Mouse (Mus musculus): ENCODE measurements around the gene Aldh1a3.
A peak's percentile ranks its signal among the peaks of the same experiment; 100 is the strongest.

Gene Aldh1a3

GRCm38 (mm10) chr7:66418981-66419380 lies 8.3 kb downstream of the Aldh1a3 start:
- DNase-seq (ENCODE audit: low read depth, low spot score) = no peak

GRCm38 (mm10) chr7:66416829-66417228 lies 10.5 kb downstream of the Aldh1a3 start:
- no peak for DNase-seq (ENCODE audit: low read depth, low spot score)

GRCm38 (mm10) chr7:66413093-66413492 lies 14.2 kb downstream of the Aldh1a3 start:
- DNase-seq (ENCODE audit: low read depth, low spot score) = no peak

- DNase-seq (ENCODE audit: low read depth, low spot score) = peak; percentile 42
Observed at GRCm38 (mm10) chr7:66409433-66409832, 17.9 kb downstream of the Aldh1a3 start.

GRCm38 (mm10) chr7:66406971-66407370 lies 20.3 kb downstream of the Aldh1a3 start:
- no peak for DNase-seq (ENCODE audit: low read depth, low spot score)

GRCm38 (mm10) chr7:66405951-66406721 lies 21.2 kb downstream of the Aldh1a3 start:
- no peak for DNase-seq (ENCODE audit: low read depth, low spot score)

- no peak for DNase-seq (ENCODE audit: low read depth, low spot score)
Observed at GRCm38 (mm10) chr7:66405541-66405940, 21.8 kb downstream of the Aldh1a3 start.

- no peak for DNase-seq (ENCODE audit: low read depth, low spot score)
Observed at GRCm38 (mm10) chr7:66404802-66405201, 22.5 kb downstream of the Aldh1a3 start.

GRCm38 (mm10) chr7:66404141-66404540 lies 23.2 kb downstream of the Aldh1a3 start:
- DNase-seq (ENCODE audit: low read depth, low spot score) = no peak

GRCm38 (mm10) chr7:66402876-66403275 lies 24.4 kb downstream of the Aldh1a3 start:
- no peak for DNase-seq (ENCODE audit: low read depth, low spot score)

GRCm38 (mm10) chr7:66401605-66402004 lies 25.7 kb downstream of the Aldh1a3 start:
- DNase-seq (ENCODE audit: low read depth, low spot score) = no peak

- no peak for DNase-seq (ENCODE audit: low read depth, low spot score)
Observed at GRCm38 (mm10) chr7:66397288-66397687, 30.0 kb downstream of the Aldh1a3 start.

GRCm38 (mm10) chr7:66388621-66389532 lies 38.4 kb downstream of the Aldh1a3 start:
- DNase-seq (ENCODE audit: low read depth, low spot score) = peak; percentile 93

GRCm38 (mm10) chr7:66387813-66388521 lies 39.4 kb downstream of the Aldh1a3 start, which contains the start of gene Lrrk1:
Lrrk1 (minus strand) TSS chr7:66388350.
- peak; percentile 91 for DNase-seq (ENCODE audit: low read depth, low spot score)

- DNase-seq (ENCODE audit: low read depth, low spot score) = no peak
Observed at GRCm38 (mm10) chr7:66387419-66387812, 39.9 kb downstream of the Aldh1a3 start.

- peak; percentile 71 for DNase-seq (ENCODE audit: low read depth, low spot score)
Observed at GRCm38 (mm10) chr7:66386411-66386810, 40.9 kb downstream of the Aldh1a3 start.

- DNase-seq (ENCODE audit: low read depth, low spot score) = peak; percentile 90
Observed at GRCm38 (mm10) chr7:66385826-66386225, 41.5 kb downstream of the Aldh1a3 start.

GRCm38 (mm10) chr7:66384891-66385290 lies 42.4 kb downstream of the Aldh1a3 start:
- peak; percentile 73 for DNase-seq (ENCODE audit: low read depth, low spot score)

GRCm38 (mm10) chr7:66384213-66384612 lies 43.1 kb downstream of the Aldh1a3 start:
- peak; percentile 81 for DNase-seq (ENCODE audit: low read depth, low spot score)

GRCm38 (mm10) chr7:66376560-66376959 lies 50.8 kb downstream of the Aldh1a3 start:
- no peak for DNase-seq (ENCODE audit: low read depth, low spot score)

- no peak for DNase-seq (ENCODE audit: low read depth, low spot score)
Observed at GRCm38 (mm10) chr7:66375736-66376135, 51.6 kb downstream of the Aldh1a3 start.

GRCm38 (mm10) chr7:66373391-66373790 lies 53.9 kb downstream of the Aldh1a3 start:
- DNase-seq (ENCODE audit: low read depth, low spot score) = no peak

Measured in A20 (cell line).